Mouse (Mus musculus) myocyte (in vitro differentiated cells): ENCODE results near the gene Ttll8. TPM values are rescaled to one million over a fixed set of nuclear protein-coding genes. Genes with fewer than 3 reads are reported as not detected.

ENCODE experiments used
- H3K27me3 ChIP-seq: one replicate; pipeline ENCODE4 v1.6.1; 2011; ENCODE audit not compliant: control insufficient read depth, insufficient read depth, insufficient read length
- H3K36me3 ChIP-seq: one replicate; pipeline ENCODE4 v1.6.1; 2011; ENCODE audit not compliant: control insufficient read depth, insufficient read depth
- H3K4me2 ChIP-seq: one replicate; pipeline ENCODE4 v1.6.1; 2011; ENCODE audit warnings: low read depth, control low read depth
- H3K4me3 ChIP-seq: one replicate; pipeline ENCODE4 v1.5.1; 2011; ENCODE audit warnings: mild to moderate bottlenecking, control low read depth, moderate library complexity
- H3K79me2 ChIP-seq: one replicate; pipeline ENCODE4 v1.6.1; 2011; ENCODE audit not compliant: control insufficient read depth, insufficient read depth
- H3ac ChIP-seq: one replicate; pipeline ENCODE4 v1.6.1; 2011; ENCODE audit not compliant: control insufficient read depth, insufficient read length
- CEBPB ChIP-seq: IDR thresholded peaks from 2 replicates; pipeline ENCODE4 v1.6.1; 2011; ENCODE audit warnings: mild to moderate bottlenecking, moderate library complexity; ENCODE audit not compliant: poor library complexity, insufficient read depth, severe bottlenecking
- E2F4 ChIP-seq: IDR thresholded peaks from one replicate; pipeline ENCODE4 v1.6.1; 2011; ENCODE audit warnings: mild to moderate bottlenecking, control low read depth, moderate library complexity; ENCODE audit not compliant: insufficient read depth
- MAX ChIP-seq: IDR thresholded peaks from one replicate; pipeline ENCODE4 v1.6.1; 2011; ENCODE audit warnings: low read depth, mild to moderate bottlenecking, control low read depth
- MYOD1 ChIP-seq, 3 experiments: IDR thresholded peaks; one replicate each; pipeline ENCODE4 v1.6.1; 2011; ENCODE audit warnings: control low read depth in 2 of 3, low read depth in 2 of 3, mild to moderate bottlenecking in 2 of 3, moderate library complexity in 1 of 3; ENCODE audit not compliant: insufficient read length in 2 of 3, control insufficient read depth in 1 of 3
- MYOG ChIP-seq, 3 experiments: IDR thresholded peaks; one replicate each; pipeline ENCODE4 v1.6.1; 2011; ENCODE audit warnings: control low read depth in 2 of 3, low read depth in 2 of 3, mild to moderate bottlenecking in 2 of 3; ENCODE audit not compliant: insufficient read length in 2 of 3, control insufficient read depth in 1 of 3, insufficient read depth in 1 of 3
- POLR2A ChIP-seq: IDR thresholded peaks from one replicate; pipeline ENCODE4 v1.6.1; 2011; ENCODE audit warnings: low read depth, mild to moderate bottlenecking, control low read depth, moderate library complexity; ENCODE audit not compliant: insufficient read length
- POLR2AphosphoS2 ChIP-seq: IDR thresholded peaks from one replicate; pipeline ENCODE4 v1.6.1; 2011; ENCODE audit warnings: low read depth, control low read depth; ENCODE audit not compliant: insufficient read length
- REST ChIP-seq: IDR thresholded peaks from one replicate; pipeline ENCODE4 v1.6.1; 2011; ENCODE audit warnings: mild to moderate bottlenecking, control low read depth, moderate library complexity; ENCODE audit not compliant: insufficient read depth, insufficient read length
- SRF ChIP-seq: IDR thresholded peaks from one replicate; pipeline ENCODE4 v1.6.1; 2011; ENCODE audit warnings: low read depth; ENCODE audit not compliant: control insufficient read depth, insufficient read length
- TCF12 ChIP-seq: IDR thresholded peaks from one replicate; pipeline ENCODE4 v1.6.1; 2011; ENCODE audit warnings: mild to moderate bottlenecking, control low read depth; ENCODE audit not compliant: poor library complexity, insufficient read depth, severe bottlenecking
- TCF3 ChIP-seq: IDR thresholded peaks from one replicate; pipeline ENCODE4 v1.6.1; 2011; ENCODE audit warnings: low read depth, control low read depth; ENCODE audit not compliant: insufficient read length
- USF1 ChIP-seq: IDR thresholded peaks from one replicate; pipeline ENCODE4 v1.6.1; 2011; ENCODE audit warnings: low read depth, mild to moderate bottlenecking, control low read depth, moderate library complexity
- polyA plus RNA-seq: library from polyadenylated mRNA; unstranded; fragments of >200 nt; fragmentation: generic; extraction: Trizol; gene quantifications from one replicate; pipeline ENCODE4 v1.2.1, GENCODE M21; 2012; ENCODE audit warnings: missing spikeins

Ttll8 gene
- polyA plus RNA-seq, 1 experiment, result not detected

DNA sequence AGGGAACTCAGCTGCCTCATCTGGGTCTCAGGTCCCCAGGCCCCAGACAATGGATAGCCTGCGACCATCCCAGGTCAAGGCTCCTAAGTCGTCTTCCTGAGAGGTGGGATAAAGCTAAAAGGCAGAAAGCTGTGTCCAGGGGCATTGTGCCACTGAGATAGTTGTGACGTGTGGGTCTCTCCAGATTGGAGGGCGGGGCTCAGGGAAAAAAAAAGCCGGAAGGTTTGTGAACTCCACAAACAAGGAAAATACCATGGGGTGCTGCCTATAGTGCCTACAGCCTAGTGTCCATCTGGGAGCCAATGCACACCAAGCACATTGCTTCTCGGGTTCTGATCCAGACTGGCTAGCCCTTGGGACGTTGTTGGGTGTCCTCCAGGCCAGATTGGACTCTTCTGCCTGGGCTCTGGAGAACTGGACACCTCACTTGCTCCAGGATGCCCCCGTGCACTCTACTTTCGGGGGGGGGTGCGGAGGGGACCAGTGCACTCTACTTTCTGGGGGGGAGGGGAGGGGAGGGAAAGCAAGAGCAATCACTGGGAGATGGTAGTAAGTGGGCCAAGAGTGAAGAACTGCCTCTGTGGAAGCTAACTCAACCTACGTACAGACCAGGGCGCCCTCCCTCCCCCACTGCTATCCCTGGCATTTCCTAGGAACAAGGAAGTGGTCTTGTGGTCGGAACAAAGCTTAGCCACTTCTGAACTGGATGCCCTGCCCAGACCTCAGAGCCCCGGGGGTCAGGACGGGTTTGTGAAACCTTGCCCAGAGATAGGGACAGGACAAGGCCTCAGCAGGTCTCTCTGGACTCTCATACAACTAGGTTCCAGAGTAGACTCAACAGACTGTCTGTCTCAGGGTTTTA, 99.0 kb downstream of the Ttll8 start:
- TF ChIP-seq MYOD1 (IDR thresholded peaks at IDR 0.05; ENCODE audit: control insufficient read depth in 1 of 3, insufficient read length in 2 of 3, low read depth in 2 of 3) (no peak), POLR2A (peak; percentile 50), USF1 (no peak), MYOG (IDR thresholded peaks at IDR 0.05; ENCODE audit: control insufficient read depth in 1 of 3, insufficient read depth in 1 of 3, insufficient read length in 2 of 3, low read depth in 2 of 3) (peak in 1 of 3 experiments; percentile 27), E2F4 (no peak)
- Histone ChIP-seq H3K4me3 (no peak overlapping the region), H3K36me3 (no peaks in the 10 kb centered on the region), H3K27me3 (no peaks in the 10 kb centered on the region), H3K79me2 (no peaks in the 10 kb centered on the region), H3ac (no peak overlapping the region), H3K4me2 (peak overlapping the region; percentile 79)

DNA sequence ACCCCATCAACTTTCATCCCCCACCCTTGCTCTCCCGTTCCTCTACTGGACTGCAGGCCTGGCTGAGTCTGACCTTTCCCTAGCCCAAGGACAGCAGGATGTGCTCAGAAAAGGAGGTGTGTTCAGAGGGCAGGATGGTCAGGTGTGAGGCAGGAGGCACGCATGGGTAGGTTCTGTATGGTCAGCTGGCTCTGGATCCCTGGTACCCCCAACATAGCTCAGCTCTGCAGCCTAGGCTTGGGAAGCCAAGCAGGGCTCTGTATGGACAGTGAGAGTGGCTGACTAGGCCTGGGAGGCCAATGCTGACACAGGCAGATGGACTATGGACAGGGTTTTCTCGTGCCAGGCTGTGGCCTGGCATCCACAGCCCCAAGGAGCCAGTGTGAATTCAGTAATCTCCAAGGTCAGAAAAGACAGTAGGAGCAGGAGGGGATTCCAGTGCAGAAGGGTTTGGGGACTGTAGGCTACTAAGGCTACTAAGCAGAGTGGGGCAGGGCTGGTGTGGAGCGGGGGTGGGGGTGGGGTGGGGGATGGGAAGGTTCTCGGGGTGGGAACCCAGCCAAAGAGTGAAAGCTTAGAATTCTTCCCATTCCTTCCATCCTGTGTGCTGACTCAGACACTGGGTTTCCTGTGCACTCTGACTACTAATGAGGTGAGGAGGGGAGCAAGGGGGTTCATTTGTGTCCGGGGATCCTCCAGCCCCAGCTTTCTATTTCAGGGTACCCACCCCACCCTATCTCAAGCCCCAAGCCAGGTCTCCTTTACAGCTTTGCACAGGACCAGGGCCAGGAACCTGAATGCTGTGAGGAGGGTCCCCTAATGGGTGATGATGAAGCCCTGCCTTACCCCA, 99.9 kb downstream of the Ttll8 start:
- TF ChIP-seq CEBPB (no peak), TCF3 (no peak), MAX (no peak), MYOG (IDR thresholded peaks at IDR 0.05; ENCODE audit: control insufficient read depth in 1 of 3, insufficient read depth in 1 of 3, insufficient read length in 2 of 3, low read depth in 2 of 3) (no peak), E2F4 (no peak), REST (no peak), USF1 (no peak), POLR2A (no peak), SRF (no peak), MYOD1 (IDR thresholded peaks at IDR 0.05; ENCODE audit: control insufficient read depth in 1 of 3, insufficient read length in 2 of 3, low read depth in 2 of 3) (no peak), POLR2AphosphoS2 (no peak), TCF12 (no peak)
- no peak overlapping the region for H3K4me3 ChIP-seq
- no peaks in the 10 kb centered on the region for H3K79me2 ChIP-seq
- H3K27me3 ChIP-seq, result no peaks in the 10 kb centered on the region
- peak overlapping the region; percentile 79 for H3K4me2 ChIP-seq
- no peak overlapping the region for H3ac ChIP-seq
- no peaks in the 10 kb centered on the region for H3K36me3 ChIP-seq

DNA sequence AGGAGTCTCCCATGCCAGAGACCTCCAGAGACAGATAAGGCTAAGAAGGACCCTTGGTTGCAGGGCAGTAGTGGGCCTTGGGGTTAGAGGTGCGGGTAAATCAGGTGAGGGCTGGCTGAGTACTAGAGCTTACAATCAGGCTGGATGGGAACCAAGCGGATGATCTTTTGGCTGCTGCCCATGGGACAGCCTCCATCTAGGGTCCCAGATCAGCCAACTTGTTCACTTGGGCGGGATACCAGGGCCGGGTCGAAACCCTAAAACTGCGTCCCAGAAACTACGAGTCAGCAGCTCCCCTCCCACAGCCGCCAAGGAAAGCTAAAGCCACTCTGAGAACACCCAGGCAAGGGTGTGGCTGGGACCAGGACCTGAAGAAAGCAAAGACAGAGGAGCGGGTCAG, 101.1 kb downstream of the Ttll8 start:
- TF ChIP-seq POLR2AphosphoS2 (no peak), CEBPB (no peak), E2F4 (no peak), POLR2A (no peak), MYOG (IDR thresholded peaks at IDR 0.05; ENCODE audit: control insufficient read depth in 1 of 3, insufficient read depth in 1 of 3, insufficient read length in 2 of 3, low read depth in 2 of 3) (no peak), MAX (no peak), SRF (no peak), TCF12 (no peak), USF1 (no peak), MYOD1 (IDR thresholded peaks at IDR 0.05; ENCODE audit: control insufficient read depth in 1 of 3, insufficient read length in 2 of 3, low read depth in 2 of 3) (no peak), TCF3 (no peak), REST (no peak)
- no peak overlapping the region for H3K4me2 ChIP-seq
- H3ac ChIP-seq, result no peak overlapping the region
- no peaks in the 10 kb centered on the region for H3K27me3 ChIP-seq
- no peak overlapping the region for H3K4me3 ChIP-seq
- no peaks in the 10 kb centered on the region for H3K79me2 ChIP-seq
- no peaks in the 10 kb centered on the region for H3K36me3 ChIP-seq

- H3K27me3 ChIP-seq, result no peaks in the 10 kb centered on the region
- H3ac ChIP-seq, result no peak overlapping the region
- TF ChIP-seq TCF3 (no peak), POLR2AphosphoS2 (no peak), MYOG (IDR thresholded peaks at IDR 0.05; ENCODE audit: control insufficient read depth in 1 of 3, insufficient read depth in 1 of 3, insufficient read length in 2 of 3, low read depth in 2 of 3) (no peak), USF1 (no peak)
- no peak overlapping the region for H3K4me3 ChIP-seq
- H3K79me2 ChIP-seq, result no peaks in the 10 kb centered on the region
- no peaks in the 10 kb centered on the region for H3K36me3 ChIP-seq
- H3K4me2 ChIP-seq, result no peak overlapping the region
Observed at GRCm38 (mm10) chr15:88851507-88852149, 102.6 kb downstream of the Ttll8 start.
